In the genomic region with DNA sequence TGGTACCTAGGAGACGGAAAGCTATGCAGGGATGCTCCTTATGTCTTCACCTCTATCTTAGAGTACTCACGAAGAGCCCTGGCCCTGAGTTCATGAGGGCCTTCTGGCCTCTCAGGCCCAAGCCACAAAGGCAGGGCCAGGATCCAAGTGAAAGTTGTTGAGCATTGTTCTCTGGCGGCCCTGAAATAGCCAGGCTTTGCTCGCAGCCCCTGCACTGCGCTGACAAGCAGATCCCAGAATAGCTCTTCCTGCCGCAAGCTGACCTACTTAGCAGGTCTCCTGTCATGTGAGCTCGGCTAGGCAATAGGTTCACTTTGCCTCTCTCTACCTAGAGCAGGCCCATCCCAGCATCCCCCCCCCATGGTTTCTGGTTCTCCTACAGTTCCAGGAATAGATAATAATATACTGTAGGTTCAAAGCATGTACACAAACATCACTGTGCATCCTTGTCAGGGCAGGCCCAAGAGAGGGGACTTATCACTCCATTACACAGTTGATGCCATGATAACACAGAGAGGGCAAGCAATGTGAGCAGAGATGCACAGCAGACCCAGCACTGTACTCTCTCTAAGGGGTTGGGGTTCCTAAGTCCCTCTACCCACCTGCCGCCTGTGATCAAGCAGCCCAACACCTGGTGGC, we compare ENCODE assay signal across 8 mouse cellular contexts. TPM values are rescaled to one million over a fixed set of nuclear protein-coding genes. Genes with fewer than 3 reads are reported as not detected.
DNase-seq lines count a peak whose midpoint lies in the region; ATAC-seq and TF ChIP-seq lines count a peak whose summit lies in the region.

No protein-coding gene starts in this region.

- H3K27me3 ChIP-seq in kidney, embryonic 14.5 days (ENCODE audit: control insufficient read depth, insufficient read depth, low read length), result no peaks in the 10 kb centered on the region
- H3K27me3 ChIP-seq in stomach, postnatal 0 days (ENCODE audit: control insufficient read depth, insufficient read depth, low read length), result no peaks in the 10 kb centered on the region

- H3K9ac ChIP-seq in kidney, embryonic 14.5 days (ENCODE audit: low read depth, low read length), result no peak overlapping the region
- H3K9ac ChIP-seq in stomach, postnatal 0 days (ENCODE audit: low read length), result no peak overlapping the region

- H3K27ac ChIP-seq in kidney, embryonic 14.5 days (ENCODE audit: low read depth, low read length), result no peak overlapping the region
- peak overlapping the region; percentile 45; the same call in 1 of the 2 replicates for H3K27ac ChIP-seq in stomach, postnatal 0 days (replicated peaks)

- no peak overlapping the region for H3K4me2 ChIP-seq in kidney, embryonic 14.5 days (replicated peaks; ENCODE audit: low read depth, low read length)
- no peak overlapping the region for H3K4me2 ChIP-seq in stomach, postnatal 0 days (replicated peaks; ENCODE audit: low read depth)

- H3K4me3 ChIP-seq in kidney, embryonic 14.5 days (ENCODE audit: low read length), result no peak overlapping the region
- no peak overlapping the region for H3K4me3 ChIP-seq in stomach, postnatal 0 days (ENCODE audit: low read depth, low read length)

- no peaks in the 10 kb centered on the region for H3K36me3 ChIP-seq in kidney, embryonic 14.5 days (ENCODE audit: control insufficient read depth, insufficient read depth, low read length)
- H3K36me3 ChIP-seq in stomach, postnatal 0 days (ENCODE audit: control insufficient read depth, insufficient read depth, low read length), result no peaks in the 10 kb centered on the region

- WGBS in kidney, embryonic 14.5 days, result 82% methylated on average over 8 of the region's 8 CpGs
- 61% methylated on average over 8 of the region's 8 CpGs for WGBS in stomach, postnatal 0 days

- H3K4me1 ChIP-seq in kidney, embryonic 14.5 days (ENCODE audit: control insufficient read depth, insufficient read depth, low read length), result no peaks in the 10 kb centered on the region
- peaks cover 5% of the 10 kb centered on the region; the same call in 1 of the 2 replicates for H3K4me1 ChIP-seq in stomach, postnatal 0 days (replicated peaks; ENCODE audit: control insufficient read depth, insufficient read depth)

- H3K9me3 ChIP-seq in kidney, embryonic 14.5 days (ENCODE audit: control insufficient read depth, low read length), result no peaks in the 10 kb centered on the region; the same call in 1 of the 2 replicates
- no peaks in the 10 kb centered on the region for H3K9me3 ChIP-seq in stomach, postnatal 0 days (ENCODE audit: control insufficient read depth, low read length)

- DNase-seq in kidney, postnatal 10 days, result peak; percentile 49
- peak; percentile 96 for DNase-seq in cerebellum, adult 11-12 months
- DNase-seq in heart, adult 11 months, result peak; percentile 99
- peak; percentile 30 to 59 for DNase-seq in kidney, postnatal 25 days
- no peak for DNase-seq in stomach, postnatal 0 days (ENCODE audit: low spot score)
- no peak for DNase-seq in spleen, postnatal 4 days (ENCODE audit: low spot score in 2 of 2)

- no peak for TF ChIP-seq EP300 in stomach, postnatal 0 days (optimal IDR thresholded peaks at IDR 0.05)

- ATAC-seq in kidney, embryonic 14.5 days (ENCODE audit: low FRiP score, low TSS enrichment), result no peak
- ATAC-seq in megakaryocyte, adult 5-6 weeks (ENCODE audit: poor library complexity, severe bottlenecking), result peak; percentile 36; the same call in 1 of the 2 replicates
- ATAC-seq in stomach, postnatal 0 days (ENCODE audit: low FRiP score, low TSS enrichment), result no peak; the same call in 1 of the 2 replicates

- TF ChIP-seq CTCF in stomach, postnatal 0 days (IDR thresholded peaks at IDR 0.05; ENCODE audit: low read depth), result no peak

RNA-seq across cellular contexts. Expression of a gene that starts 25.3 kb away (rescaled TPM):
- polyA plus RNA-seq in kidney, embryonic 14.5 days (2014; fragmentation: Nextera tagmentation; extraction: Ambion mirVana), result not detected in 2 replicates
- total RNA-seq in megakaryocyte, adult 5-6 weeks (2015), result 0.58 and 1.5 TPM in 2 replicates
- 1.9 TPM in 1 of 2 replicates, not detected in the other for total RNA-seq in megakaryocyte, adult 5-6 weeks (2017)
- polyA plus RNA-seq in stomach, postnatal 0 days (2015; fragmentation: Nextera tagmentation; extraction: Ambion mirVana), result not detected in 2 replicates

RNA-seq across cellular contexts. Expression of a gene that starts 43.7 kb away (rescaled TPM):
- polyA plus RNA-seq in kidney, embryonic 14.5 days (2014; fragmentation: Nextera tagmentation; extraction: Ambion mirVana), result 80.5 and 102 TPM in 2 replicates
- total RNA-seq in megakaryocyte, adult 5-6 weeks (2015), result 12.8 TPM in 2 replicates
- total RNA-seq in megakaryocyte, adult 5-6 weeks (2017), result 13.1 and 14.3 TPM in 2 replicates
- polyA plus RNA-seq in stomach, postnatal 0 days (2015; fragmentation: Nextera tagmentation; extraction: Ambion mirVana), result 30.9 and 34.1 TPM in 2 replicates

RNA-seq across cellular contexts. Expression of a gene that starts 52.6 kb away (rescaled TPM):
- 9.3 and 11.0 TPM in 2 replicates for polyA plus RNA-seq in kidney, embryonic 14.5 days (2014; fragmentation: Nextera tagmentation; extraction: Ambion mirVana)
- 0.65 and 1.1 TPM in 2 replicates for total RNA-seq in megakaryocyte, adult 5-6 weeks (2015)
- total RNA-seq in megakaryocyte, adult 5-6 weeks (2017), result 0.33 and 1.6 TPM in 2 replicates
- 29.8 and 31.8 TPM in 2 replicates for polyA plus RNA-seq in stomach, postnatal 0 days (2015; fragmentation: Nextera tagmentation; extraction: Ambion mirVana)

Comparison
In these comparisons a context has a peak if more than half of its experiments do, and no peak if none do; other contexts are left out.
1. DNase-seq: peak in kidney, postnatal 10 days (single experiment), cerebellum, adult 11-12 months (single experiment), heart, adult 11 months (single experiment) and kidney, postnatal 25 days (2 of 2); none in stomach, postnatal 0 days (single experiment) and spleen, postnatal 4 days (0 of 2).